Mouse (Mus musculus) testis, adult 2 months (tissue): ENCODE results near the gene Wnt9b. TPM values are rescaled to one million over a fixed set of nuclear protein-coding genes. Genes with fewer than 3 reads are reported as not detected.
A peak's percentile ranks its signal among the peaks of the same experiment; 100 is the strongest.

ENCODE experiments used
- H3K27ac ChIP-seq: fragments of 200-500 bp; 2 replicates; pipeline ENCODE4 v1.5.1; 2012; ENCODE audit warnings: low read depth, low read length; ENCODE audit not compliant: control insufficient read depth, insufficient read depth
- H3K27me3 ChIP-seq: fragments of 200-500 bp; 2 replicates; pipeline ENCODE4 v1.6.1; 2012; ENCODE audit warnings: mild to moderate bottlenecking, low read length, moderate library complexity; ENCODE audit not compliant: control insufficient read depth, insufficient read depth
- H3K36me3 ChIP-seq: fragments of 200-500 bp; 2 replicates; pipeline ENCODE4 v1.6.1; 2012; ENCODE audit warnings: mild to moderate bottlenecking, low read length; ENCODE audit not compliant: control insufficient read depth, insufficient read depth
- H3K4me1 ChIP-seq: fragments of 200-500 bp; 2 replicates; pipeline ENCODE4 v1.6.1; 2012; ENCODE audit warnings: low read length; ENCODE audit not compliant: control insufficient read depth, insufficient read depth
- H3K4me3 ChIP-seq: fragments of 200-500 bp; 2 replicates; pipeline ENCODE4 v1.5.1; 2012; ENCODE audit warnings: low read depth, mild to moderate bottlenecking, low read length, moderate library complexity, mixed read lengths; ENCODE audit not compliant: control insufficient read depth
- CTCF ChIP-seq: fragments of 200-500 bp; IDR thresholded peaks from 2 replicates; pipeline ENCODE4 v1.5.1; 2012; ENCODE audit warnings: low read depth, mild to moderate bottlenecking, inconsistent platforms, low read length, moderate library complexity; ENCODE audit not compliant: control insufficient read depth, insufficient read depth, insufficient replicate concordance
- POLR2A ChIP-seq: fragments of 200-500 bp; IDR thresholded peaks from 2 replicates; pipeline ENCODE4 v1.6.1; 2012; ENCODE audit warnings: low read depth, mild to moderate bottlenecking, inconsistent platforms, low read length, moderate library complexity; ENCODE audit not compliant: control insufficient read depth
- polyA plus RNA-seq: library from polyadenylated mRNA; depleted of rRNA; stranded (reverse); fragments of >200 nt; gene quantifications from 2 replicates; pipeline ENCODE4 v1.2.3, GENCODE M21; 2012

The Wnt9b gene
- polyA plus RNA-seq, 1 experiment, result 0.15 TPM

DNA sequence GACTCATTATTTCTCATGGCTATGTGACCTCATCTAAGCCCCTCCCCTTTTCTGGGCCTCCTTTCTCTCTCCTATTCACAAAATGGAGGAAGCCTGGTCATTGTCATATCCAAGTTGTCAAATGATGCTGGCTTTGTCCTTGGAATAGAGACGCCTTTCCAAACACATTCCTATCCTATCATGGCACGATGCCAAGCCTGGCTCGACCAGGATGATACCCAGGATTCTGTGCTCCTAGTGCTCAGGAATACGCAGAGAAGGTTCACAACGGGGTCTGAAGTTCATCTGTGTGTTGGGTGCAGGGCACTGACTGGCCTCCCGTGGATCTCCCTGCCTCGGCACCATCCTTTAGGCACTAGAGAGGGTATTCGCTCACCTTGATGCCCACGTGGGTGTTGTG lies 18.0 kb downstream of the Wnt9b start:
- Histone ChIP-seq H3K4me1 (no peaks in the 10 kb centered on the region), H3K4me3 (no peak overlapping the region), H3K36me3 (no peaks in the 10 kb centered on the region), H3K27ac (no peak overlapping the region), H3K27me3 (no peaks in the 10 kb centered on the region)
- TF ChIP-seq CTCF (no peak), POLR2A (no peak)

DNA sequence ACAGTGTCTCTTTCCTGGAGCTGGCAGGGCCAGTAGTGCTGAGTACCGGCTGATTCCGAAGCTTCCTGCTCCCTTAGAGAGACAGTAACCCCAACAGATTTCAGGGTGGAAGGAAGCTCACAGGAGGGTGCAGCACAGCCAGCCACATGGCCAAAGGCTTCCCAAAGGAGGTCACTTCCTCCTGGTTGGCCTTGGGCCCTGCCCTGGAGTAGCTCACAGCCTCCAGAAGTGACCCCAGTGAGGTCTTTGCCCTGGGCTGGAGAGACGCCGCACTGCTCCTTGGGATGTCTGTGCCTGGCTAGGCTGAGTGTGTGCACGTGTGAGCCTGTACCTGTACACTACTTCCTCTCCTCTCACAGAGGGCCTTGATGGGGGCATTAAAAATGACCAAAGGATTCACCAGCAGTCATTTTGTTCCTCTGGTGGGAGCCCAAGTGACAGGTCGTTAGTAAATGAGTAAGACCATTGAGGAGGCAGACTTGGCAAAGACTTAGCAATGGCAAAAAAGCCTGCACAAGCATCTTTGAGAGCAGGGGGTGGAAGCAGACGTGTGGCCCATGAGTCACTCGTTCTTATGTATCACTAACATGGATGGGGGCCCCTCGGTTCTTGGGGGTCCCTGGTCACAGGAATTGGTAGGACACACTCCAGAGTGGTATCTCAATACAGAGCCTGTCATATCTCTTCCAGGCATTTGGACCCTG lies 20.2 kb downstream of the Wnt9b start:
- H3K4me3 ChIP-seq, result no peak overlapping the region
- H3K36me3 ChIP-seq, result no peaks in the 10 kb centered on the region
- no peaks in the 10 kb centered on the region for H3K4me1 ChIP-seq
- TF ChIP-seq CTCF (no peak), POLR2A (no peak)
- H3K27me3 ChIP-seq, result no peaks in the 10 kb centered on the region
- H3K27ac ChIP-seq, result no peak overlapping the region

- no peak overlapping the region for H3K27ac ChIP-seq
- TF ChIP-seq POLR2A, result no peak
- TF ChIP-seq CTCF, result no peak
- H3K4me1 ChIP-seq, result no peaks in the 10 kb centered on the region; the same call in 1 of the 2 replicates
- H3K27me3 ChIP-seq, result no peaks in the 10 kb centered on the region
- H3K36me3 ChIP-seq, result no peaks in the 10 kb centered on the region
- no peak overlapping the region for H3K4me3 ChIP-seq
These were observed 25.3 kb downstream of the Wnt9b start for GRCm38 (mm10) chr11:103724331-103724771.

GRCm38 (mm10) chr11:103722040-103722481 lies 27.6 kb downstream of the Wnt9b start:
- no peak overlapping the region for H3K27ac ChIP-seq
- TF ChIP-seq CTCF (no peak), POLR2A (no peak)
- no peaks in the 10 kb centered on the region; the same call in 1 of the 2 replicates for H3K4me1 ChIP-seq
- H3K36me3 ChIP-seq, result no peaks in the 10 kb centered on the region
- no peaks in the 10 kb centered on the region for H3K27me3 ChIP-seq
- no peak overlapping the region for H3K4me3 ChIP-seq

DNA sequence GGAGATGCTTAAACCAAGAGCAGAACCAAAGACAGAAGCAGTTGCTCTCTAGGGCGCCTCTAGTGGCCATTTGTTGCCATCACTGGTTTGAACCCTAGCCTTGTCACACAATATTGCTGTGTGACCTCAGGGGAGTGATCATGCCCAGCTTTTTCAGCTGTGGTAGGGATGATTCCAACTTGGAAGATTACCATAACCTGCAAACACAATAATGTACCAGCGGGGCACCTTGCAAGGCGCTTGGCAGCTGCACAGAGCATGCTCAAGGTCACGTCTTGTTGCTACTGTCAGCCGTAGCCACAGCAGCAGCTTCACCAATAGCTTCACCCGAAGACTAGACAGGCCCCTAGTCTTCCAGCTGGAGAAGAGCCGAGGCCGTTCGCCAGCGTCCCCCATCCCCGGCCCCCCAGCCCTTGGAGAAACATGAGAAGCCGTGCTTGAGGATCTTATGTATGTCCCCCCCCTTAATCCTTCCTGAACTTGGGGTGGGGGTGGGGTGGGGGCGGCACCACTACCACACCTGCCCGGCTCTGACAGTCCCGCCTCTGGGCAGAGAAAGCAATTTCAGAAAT lies 28.1 kb downstream of the Wnt9b start:
- Histone ChIP-seq H3K36me3 (no peaks in the 10 kb centered on the region), H3K27ac (no peak overlapping the region), H3K4me3 (no peak overlapping the region; the same call in 1 of the 2 replicates), H3K4me1 (no peaks in the 10 kb centered on the region; the same call in 1 of the 2 replicates), H3K27me3 (no peaks in the 10 kb centered on the region)
- TF ChIP-seq POLR2A (no peak), CTCF (peak; percentile 41; the same call in 1 of the 2 replicates)

GRCm38 (mm10) chr11:103719436-103719835 lies 30.2 kb downstream of the Wnt9b start:
- Histone ChIP-seq H3K4me3 (no peak overlapping the region), H3K27ac (no peak overlapping the region), H3K4me1 (no peaks in the 10 kb centered on the region; the same call in 1 of the 2 replicates), H3K36me3 (no peaks in the 10 kb centered on the region), H3K27me3 (no peaks in the 10 kb centered on the region)
- TF ChIP-seq POLR2A (no peak), CTCF (no peak)

GRCm38 (mm10) chr11:103716971-103717370 lies 32.6 kb downstream of the Wnt9b start:
- Histone ChIP-seq H3K4me1 (no peaks in the 10 kb centered on the region; the same call in 1 of the 2 replicates), H3K27ac (no peak overlapping the region), H3K36me3 (no peaks in the 10 kb centered on the region), H3K27me3 (no peaks in the 10 kb centered on the region), H3K4me3 (no peak overlapping the region)
- TF ChIP-seq POLR2A, result no peak
- no peak for TF ChIP-seq CTCF
